Mouse (Mus musculus) erythroblast, embryonic 14.5 days (primary cell): ENCODE measurements around the gene Prss33.

ENCODE experiments used
- GATA1 ChIP-seq: IDR thresholded peaks from 2 replicates; pipeline ENCODE4 v1.6.1; 2012; ENCODE audit warnings: low read length, inconsistent platforms, mixed read lengths
- TAL1 ChIP-seq: IDR thresholded peaks from 3 replicates; pipeline ENCODE4 v1.6.1; 2012; ENCODE audit warnings: low read length, inconsistent platforms, mixed read lengths

- no peak for TF ChIP-seq GATA1
- no peak for TF ChIP-seq TAL1
Observed at GRCm38 (mm10) chr17:23829064-23829619, 6.7 kb downstream of the Prss33 start, which contains the start of gene Elob.
